Mouse (Mus musculus) myocyte (in vitro differentiated cells): ENCODE data around the gene Gm10135. TPM values are rescaled to one million over a fixed set of nuclear protein-coding genes. Genes with fewer than 3 reads are reported as not detected.

Source experiments
- H3K27me3 ChIP-seq: one replicate; pipeline ENCODE4 v1.6.1; 2011; ENCODE audit not compliant: control insufficient read depth, insufficient read depth, insufficient read length
- H3K36me3 ChIP-seq: one replicate; pipeline ENCODE4 v1.6.1; 2011; ENCODE audit not compliant: control insufficient read depth, insufficient read depth
- H3K4me2 ChIP-seq: one replicate; pipeline ENCODE4 v1.6.1; 2011; ENCODE audit warnings: low read depth, control low read depth
- H3K4me3 ChIP-seq: one replicate; pipeline ENCODE4 v1.5.1; 2011; ENCODE audit warnings: mild to moderate bottlenecking, control low read depth, moderate library complexity
- H3K79me2 ChIP-seq: one replicate; pipeline ENCODE4 v1.6.1; 2011; ENCODE audit not compliant: control insufficient read depth, insufficient read depth
- H3ac ChIP-seq: one replicate; pipeline ENCODE4 v1.6.1; 2011; ENCODE audit not compliant: control insufficient read depth, insufficient read length
- CEBPB ChIP-seq: IDR thresholded peaks from 2 replicates; pipeline ENCODE4 v1.6.1; 2011; ENCODE audit warnings: mild to moderate bottlenecking, moderate library complexity; ENCODE audit not compliant: poor library complexity, insufficient read depth, severe bottlenecking
- E2F4 ChIP-seq: IDR thresholded peaks from one replicate; pipeline ENCODE4 v1.6.1; 2011; ENCODE audit warnings: mild to moderate bottlenecking, control low read depth, moderate library complexity; ENCODE audit not compliant: insufficient read depth
- MAX ChIP-seq: IDR thresholded peaks from one replicate; pipeline ENCODE4 v1.6.1; 2011; ENCODE audit warnings: low read depth, mild to moderate bottlenecking, control low read depth
- MYOD1 ChIP-seq, 3 experiments: IDR thresholded peaks; one replicate each; pipeline ENCODE4 v1.6.1; 2011; ENCODE audit warnings: control low read depth in 2 of 3, low read depth in 2 of 3, mild to moderate bottlenecking in 2 of 3, moderate library complexity in 1 of 3; ENCODE audit not compliant: insufficient read length in 2 of 3, control insufficient read depth in 1 of 3
- MYOG ChIP-seq, 3 experiments: IDR thresholded peaks; one replicate each; pipeline ENCODE4 v1.6.1; 2011; ENCODE audit warnings: control low read depth in 2 of 3, low read depth in 2 of 3, mild to moderate bottlenecking in 2 of 3; ENCODE audit not compliant: insufficient read length in 2 of 3, control insufficient read depth in 1 of 3, insufficient read depth in 1 of 3
- POLR2A ChIP-seq: IDR thresholded peaks from one replicate; pipeline ENCODE4 v1.6.1; 2011; ENCODE audit warnings: low read depth, mild to moderate bottlenecking, control low read depth, moderate library complexity; ENCODE audit not compliant: insufficient read length
- POLR2AphosphoS2 ChIP-seq: IDR thresholded peaks from one replicate; pipeline ENCODE4 v1.6.1; 2011; ENCODE audit warnings: low read depth, control low read depth; ENCODE audit not compliant: insufficient read length
- REST ChIP-seq: IDR thresholded peaks from one replicate; pipeline ENCODE4 v1.6.1; 2011; ENCODE audit warnings: mild to moderate bottlenecking, control low read depth, moderate library complexity; ENCODE audit not compliant: insufficient read depth, insufficient read length
- SRF ChIP-seq: IDR thresholded peaks from one replicate; pipeline ENCODE4 v1.6.1; 2011; ENCODE audit warnings: low read depth; ENCODE audit not compliant: control insufficient read depth, insufficient read length
- TCF12 ChIP-seq: IDR thresholded peaks from one replicate; pipeline ENCODE4 v1.6.1; 2011; ENCODE audit warnings: mild to moderate bottlenecking, control low read depth; ENCODE audit not compliant: poor library complexity, insufficient read depth, severe bottlenecking
- TCF3 ChIP-seq: IDR thresholded peaks from one replicate; pipeline ENCODE4 v1.6.1; 2011; ENCODE audit warnings: low read depth, control low read depth; ENCODE audit not compliant: insufficient read length
- USF1 ChIP-seq: IDR thresholded peaks from one replicate; pipeline ENCODE4 v1.6.1; 2011; ENCODE audit warnings: low read depth, mild to moderate bottlenecking, control low read depth, moderate library complexity
- polyA plus RNA-seq: library from polyadenylated mRNA; unstranded; fragments of >200 nt; fragmentation: generic; extraction: Trizol; gene quantifications from one replicate; pipeline ENCODE4 v1.2.1, GENCODE M21; 2012; ENCODE audit warnings: missing spikeins

Gm10135 gene
- polyA plus RNA-seq, 1 experiment = not detected

- Histone ChIP-seq H3K36me3 (no peaks in the 10 kb centered on the region), H3K79me2 (no peaks in the 10 kb centered on the region), H3K4me3 (no peak overlapping the region), H3ac (no peak overlapping the region), H3K4me2 (no peak overlapping the region), H3K27me3 (no peaks in the 10 kb centered on the region)
- TF ChIP-seq POLR2A = no peak
- TF ChIP-seq TCF3 = no peak
- no peak for TF ChIP-seq POLR2AphosphoS2
- TF ChIP-seq E2F4 = no peak
- TF ChIP-seq CEBPB = no peak
- no peak for TF ChIP-seq SRF
- no peak for TF ChIP-seq REST
- no peak for TF ChIP-seq USF1
- TF ChIP-seq MYOD1 (IDR thresholded peaks at IDR 0.05; ENCODE audit: control insufficient read depth in 1 of 3, insufficient read length in 2 of 3, low read depth in 2 of 3) = no peak
- TF ChIP-seq MYOG (IDR thresholded peaks at IDR 0.05; ENCODE audit: control insufficient read depth in 1 of 3, insufficient read depth in 1 of 3, insufficient read length in 2 of 3, low read depth in 2 of 3) = no peak
- no peak for TF ChIP-seq TCF12
- no peak for TF ChIP-seq MAX
These were observed 19.9 kb upstream of the Gm10135 start for GRCm38 (mm10) chr5:72994424-72994823.

GRCm38 (mm10) chr5:72992474-72992873 lies 18.0 kb upstream of the Gm10135 start:
- Histone ChIP-seq H3K4me3 (no peak overlapping the region), H3K27me3 (no peaks in the 10 kb centered on the region), H3ac (no peak overlapping the region), H3K4me2 (no peak overlapping the region), H3K79me2 (no peaks in the 10 kb centered on the region), H3K36me3 (no peaks in the 10 kb centered on the region)
- TF ChIP-seq SRF (no peak), TCF12 (no peak), MYOG (IDR thresholded peaks at IDR 0.05; ENCODE audit: control insufficient read depth in 1 of 3, insufficient read depth in 1 of 3, insufficient read length in 2 of 3, low read depth in 2 of 3) (no peak), MAX (no peak), USF1 (no peak), MYOD1 (IDR thresholded peaks at IDR 0.05; ENCODE audit: control insufficient read depth in 1 of 3, insufficient read length in 2 of 3, low read depth in 2 of 3) (no peak), POLR2A (no peak), REST (no peak), TCF3 (no peak), E2F4 (no peak), CEBPB (no peak), POLR2AphosphoS2 (no peak)

GRCm38 (mm10) chr5:72989756-72990155 lies 15.3 kb upstream of the Gm10135 start:
- H3K79me2 ChIP-seq = no peaks in the 10 kb centered on the region
- no peak for TF ChIP-seq POLR2A
- no peak for TF ChIP-seq POLR2AphosphoS2
- TF ChIP-seq TCF3 = no peak
- no peak for TF ChIP-seq E2F4
- TF ChIP-seq TCF12 = no peak
- TF ChIP-seq MYOD1 (IDR thresholded peaks at IDR 0.05; ENCODE audit: control insufficient read depth in 1 of 3, insufficient read length in 2 of 3, low read depth in 2 of 3) = no peak
- no peak for TF ChIP-seq REST
- no peak for TF ChIP-seq MAX
- TF ChIP-seq USF1 = no peak
- TF ChIP-seq CEBPB = no peak
- TF ChIP-seq SRF = no peak
- TF ChIP-seq MYOG (IDR thresholded peaks at IDR 0.05; ENCODE audit: control insufficient read depth in 1 of 3, insufficient read depth in 1 of 3, insufficient read length in 2 of 3, low read depth in 2 of 3) = no peak
- no peak overlapping the region for H3K4me3 ChIP-seq
- no peak overlapping the region for H3ac ChIP-seq
- H3K27me3 ChIP-seq = no peaks in the 10 kb centered on the region
- no peaks in the 10 kb centered on the region for H3K36me3 ChIP-seq
- no peak overlapping the region for H3K4me2 ChIP-seq

- no peak overlapping the region for H3K4me3 ChIP-seq
- no peaks in the 10 kb centered on the region for H3K27me3 ChIP-seq
- TF ChIP-seq USF1 = no peak
- TF ChIP-seq REST = no peak
- TF ChIP-seq MYOG (IDR thresholded peaks at IDR 0.05; ENCODE audit: control insufficient read depth in 1 of 3, insufficient read depth in 1 of 3, insufficient read length in 2 of 3, low read depth in 2 of 3) = no peak
- H3ac ChIP-seq = no peak overlapping the region
- H3K4me2 ChIP-seq = no peak overlapping the region
- H3K36me3 ChIP-seq = no peaks in the 10 kb centered on the region
- no peaks in the 10 kb centered on the region for H3K79me2 ChIP-seq
These were observed 13.3 kb upstream of the Gm10135 start for GRCm38 (mm10) chr5:72987786-72988185.

GRCm38 (mm10) chr5:72984091-72984490 lies 9.6 kb upstream of the Gm10135 start:
- Histone ChIP-seq H3K79me2 (no peaks in the 10 kb centered on the region), H3K4me2 (no peak overlapping the region), H3K36me3 (peaks cover 11% of the 10 kb centered on the region), H3ac (no peak overlapping the region), H3K27me3 (no peaks in the 10 kb centered on the region), H3K4me3 (no peak overlapping the region)
- no peak for TF ChIP-seq SRF
- TF ChIP-seq REST = no peak
- no peak for TF ChIP-seq POLR2AphosphoS2
- TF ChIP-seq MYOD1 (IDR thresholded peaks at IDR 0.05; ENCODE audit: control insufficient read depth in 1 of 3, insufficient read length in 2 of 3, low read depth in 2 of 3) = no peak
- no peak for TF ChIP-seq E2F4
- no peak for TF ChIP-seq TCF12
- TF ChIP-seq MYOG (IDR thresholded peaks at IDR 0.05; ENCODE audit: control insufficient read depth in 1 of 3, insufficient read depth in 1 of 3, insufficient read length in 2 of 3, low read depth in 2 of 3) = no peak
- no peak for TF ChIP-seq POLR2A
